Mouse (Mus musculus): ENCODE data around the gene Slc25a11.
A peak's percentile ranks its signal among the peaks of the same experiment; 100 is the strongest.

Gene Slc25a11

DNA sequence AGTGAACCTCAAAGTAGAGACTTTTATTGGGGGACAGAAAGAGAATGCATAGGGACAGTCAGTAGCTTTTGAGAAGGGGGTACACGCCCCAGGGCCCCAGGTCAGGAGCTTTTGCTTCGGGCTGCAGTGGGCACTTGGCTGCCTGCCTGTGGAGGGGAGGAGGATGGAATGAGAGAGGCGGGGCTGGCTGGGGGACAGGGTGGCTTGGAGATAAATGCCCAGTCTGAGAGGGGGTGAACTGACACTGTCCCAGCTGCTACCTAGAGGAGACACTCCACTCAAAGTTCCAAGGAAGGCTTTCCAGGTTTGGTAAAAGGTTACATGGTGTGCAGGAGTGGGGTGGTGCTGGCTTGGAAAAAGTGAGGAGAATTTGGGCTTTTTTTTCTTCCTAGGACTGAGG is 9.7 kb upstream of the Slc25a11 start, which contains the start of gene Eno3:
TSS of gene Eno3 (plus strand) at position 239 of the 400 bp plus-strand sequence.
- TF ChIP-seq GATA4 (IDR thresholded peaks at IDR 0.05; ENCODE audit: insufficient replicate concordance, low read length) = no peak

DNA sequence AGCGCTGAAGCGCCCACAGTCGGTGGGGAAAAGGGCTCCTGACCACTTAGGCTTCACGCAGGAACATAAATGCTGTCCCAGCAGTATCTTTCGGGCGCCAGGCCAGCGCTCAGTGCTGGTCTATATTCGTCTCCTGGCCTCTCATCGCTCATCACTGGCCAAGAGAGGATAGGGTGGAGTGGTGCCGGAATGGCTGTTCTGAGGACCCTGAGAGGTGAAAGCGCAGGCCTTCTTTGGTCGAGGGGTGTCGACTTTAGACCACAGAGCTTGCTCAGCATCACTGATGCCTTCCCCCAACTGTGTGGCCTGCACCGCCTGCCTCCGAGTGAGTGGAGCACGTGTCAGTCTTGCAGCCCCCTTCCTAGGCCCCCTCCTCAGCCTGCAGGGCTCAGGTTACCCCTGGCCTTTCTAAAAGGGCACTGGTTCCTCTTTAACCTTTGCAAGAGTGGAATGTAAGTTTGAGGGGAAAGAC is 9.2 kb upstream of the Slc25a11 start:
- no peak for TF ChIP-seq GATA4 (IDR thresholded peaks at IDR 0.05; ENCODE audit: insufficient replicate concordance, low read length)

DNA sequence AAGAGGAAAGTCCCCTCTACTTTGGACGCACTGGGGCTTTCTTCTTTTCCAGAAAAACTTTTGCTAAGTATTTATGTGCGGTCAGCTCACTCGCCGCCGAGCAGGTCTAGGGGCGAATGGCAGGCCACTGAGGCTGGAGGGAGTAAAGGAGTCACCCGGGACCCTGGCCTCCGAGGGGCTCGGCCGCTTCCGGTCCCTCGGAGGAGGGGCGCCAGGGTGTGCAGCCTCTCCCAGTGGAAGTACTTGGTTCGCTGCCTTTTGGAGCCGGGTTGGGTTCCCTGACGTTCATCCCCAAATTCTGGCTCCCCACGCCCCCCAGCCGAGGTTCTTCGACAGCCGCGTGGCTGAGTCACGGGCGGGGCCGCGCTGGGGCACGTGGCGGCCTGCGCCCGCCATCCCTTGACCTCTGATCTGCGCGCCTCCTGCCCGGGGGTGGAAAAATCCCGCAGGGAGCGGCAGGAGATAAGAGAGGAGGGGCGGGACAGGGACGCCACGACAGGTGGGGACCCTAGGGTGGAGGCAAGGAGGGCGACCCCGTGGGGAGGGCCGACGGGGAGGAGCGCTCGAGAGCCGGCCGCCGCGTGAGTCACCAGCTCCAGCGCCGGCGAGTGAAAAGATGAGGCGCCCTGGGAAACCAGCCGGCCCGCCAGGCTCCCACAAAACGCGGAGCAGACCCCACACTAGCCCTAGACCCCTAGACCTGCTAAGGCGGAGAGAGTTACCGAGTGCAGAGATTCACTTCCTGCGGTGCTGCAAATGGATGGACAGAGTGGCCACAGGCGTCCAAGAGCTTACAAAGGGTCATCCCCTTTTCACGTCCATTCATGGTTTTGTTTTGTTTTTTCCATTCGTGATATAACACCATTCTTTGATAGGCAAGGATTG is 8.5 kb upstream of the Slc25a11 start:
- peak; percentile 55; the same call in 1 of the 2 replicates for TF ChIP-seq GATA4 (IDR thresholded peaks at IDR 0.05; ENCODE audit: insufficient replicate concordance, low read length)

DNA sequence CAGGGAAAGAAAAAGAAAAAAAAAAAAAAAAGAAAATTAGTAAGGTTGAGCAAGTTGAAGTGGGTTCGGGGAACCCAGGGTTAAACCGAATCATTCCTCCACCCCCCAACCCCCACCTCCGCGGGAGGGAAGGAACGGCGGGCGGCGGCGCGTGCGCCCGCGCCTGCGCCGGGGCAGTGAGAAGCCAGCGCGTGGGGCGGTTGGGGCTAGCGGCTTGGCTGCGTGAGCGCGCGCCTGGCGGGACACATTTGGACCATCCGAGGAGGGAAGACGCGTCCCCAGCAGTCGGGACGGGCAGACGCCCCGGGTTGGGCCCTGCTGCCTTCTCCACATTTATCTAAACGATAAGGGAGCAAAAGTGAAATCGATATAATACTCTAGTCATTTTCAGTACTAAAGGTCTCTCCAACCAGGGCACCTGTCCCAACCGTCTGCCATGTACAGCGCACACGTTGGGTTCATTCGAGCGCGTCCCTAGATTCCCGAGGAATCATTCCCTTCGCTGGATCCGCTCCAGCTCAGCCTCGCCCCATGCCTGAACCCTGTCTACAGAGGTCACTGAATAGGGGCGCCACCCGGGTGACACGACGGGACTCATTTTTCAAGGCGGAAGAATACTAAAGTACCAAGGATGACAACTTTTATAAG is 7.8 kb upstream of the Slc25a11 start:
- peak; percentile 38; the same call in 1 of the 2 replicates for TF ChIP-seq GATA4 (IDR thresholded peaks at IDR 0.05; ENCODE audit: insufficient replicate concordance, low read length)

DNA sequence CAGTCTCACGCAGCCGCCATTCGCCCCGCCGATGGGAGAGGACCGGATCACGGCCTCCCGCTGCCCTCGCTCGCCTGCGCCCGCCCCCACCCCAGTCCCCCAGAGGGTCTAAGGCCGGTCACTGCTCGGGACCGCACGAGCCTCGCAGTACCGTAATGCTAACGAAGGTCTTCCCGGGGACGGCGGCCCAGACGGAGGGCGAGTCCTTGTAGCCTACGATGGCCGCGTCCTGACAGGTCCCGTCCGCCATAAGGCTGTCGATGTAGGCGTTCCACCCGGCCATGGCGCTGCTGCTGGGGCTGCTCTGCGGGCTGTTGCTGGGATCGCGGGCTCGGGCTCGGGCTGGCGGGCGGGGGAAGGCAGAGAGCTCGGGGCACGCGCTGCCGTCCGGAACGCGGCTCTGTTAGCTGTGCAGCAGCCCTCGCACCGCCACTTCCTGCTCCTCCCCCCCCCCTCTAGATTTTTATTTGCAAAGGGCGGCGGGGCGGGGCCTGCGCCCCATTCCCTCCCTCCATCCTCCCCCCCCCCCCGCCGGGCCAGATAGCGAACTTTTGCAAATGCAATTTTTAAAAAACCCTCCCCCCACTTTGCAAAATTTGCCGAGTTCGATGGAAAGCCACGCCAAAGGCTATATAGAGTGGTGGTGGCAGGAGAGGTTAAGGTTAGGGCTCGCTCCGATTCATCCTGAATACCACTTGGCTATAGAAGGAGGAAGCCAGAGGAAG is 7.1 kb upstream of the Slc25a11 start, which contains the start of gene Pfn1:
TSS of gene Pfn1 (minus strand) at position 447 of the 725 bp plus-strand sequence.
- TF ChIP-seq GATA4 (IDR thresholded peaks at IDR 0.05; ENCODE audit: insufficient replicate concordance, low read length) = no peak

DNA sequence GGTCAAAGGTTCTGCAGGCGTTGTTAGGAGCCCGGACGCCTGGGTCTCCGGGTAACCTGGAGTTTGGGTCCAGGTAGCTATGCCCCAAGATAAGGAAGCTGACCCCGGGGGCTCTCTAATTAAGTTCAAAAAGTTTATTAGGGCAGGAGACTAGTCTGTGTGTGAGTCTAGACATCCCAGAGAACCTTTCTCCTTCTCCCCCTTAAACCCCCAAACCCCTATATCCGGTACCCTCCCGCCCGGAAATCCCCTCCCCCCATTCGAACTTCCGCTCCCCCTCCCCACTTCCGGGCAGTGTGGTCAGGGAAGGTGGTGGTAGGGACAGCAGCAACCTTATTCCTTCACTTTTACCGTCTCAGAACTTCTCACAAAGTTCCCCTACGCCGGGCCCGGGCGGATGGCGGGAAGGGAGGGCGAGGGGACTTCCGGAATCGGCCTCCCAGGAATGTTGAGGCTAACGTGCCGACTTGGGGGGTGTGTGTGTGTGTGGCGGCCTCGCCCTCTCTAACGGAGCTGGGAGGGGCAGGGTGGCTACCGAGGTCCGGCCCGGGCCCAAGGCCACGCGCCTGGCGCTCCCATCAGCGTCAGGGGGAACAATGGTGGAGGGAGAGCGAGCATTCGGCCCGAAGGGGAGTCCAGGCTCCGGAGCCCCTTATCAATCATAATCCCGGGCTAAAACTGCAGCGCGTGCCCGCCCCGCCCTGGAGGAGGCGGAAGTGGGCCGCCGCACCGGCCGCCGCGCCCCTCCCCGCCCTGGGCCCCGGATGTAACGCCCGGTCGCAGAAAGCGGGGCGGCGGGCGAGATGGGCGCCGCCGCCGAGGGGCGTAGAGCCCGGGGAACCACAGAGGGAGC is 6.3 kb upstream of the Slc25a11 start:
- TF ChIP-seq GATA4 (IDR thresholded peaks at IDR 0.05; ENCODE audit: insufficient replicate concordance, low read length) = peak; percentile 8; the same call in 1 of the 2 replicates

DNA sequence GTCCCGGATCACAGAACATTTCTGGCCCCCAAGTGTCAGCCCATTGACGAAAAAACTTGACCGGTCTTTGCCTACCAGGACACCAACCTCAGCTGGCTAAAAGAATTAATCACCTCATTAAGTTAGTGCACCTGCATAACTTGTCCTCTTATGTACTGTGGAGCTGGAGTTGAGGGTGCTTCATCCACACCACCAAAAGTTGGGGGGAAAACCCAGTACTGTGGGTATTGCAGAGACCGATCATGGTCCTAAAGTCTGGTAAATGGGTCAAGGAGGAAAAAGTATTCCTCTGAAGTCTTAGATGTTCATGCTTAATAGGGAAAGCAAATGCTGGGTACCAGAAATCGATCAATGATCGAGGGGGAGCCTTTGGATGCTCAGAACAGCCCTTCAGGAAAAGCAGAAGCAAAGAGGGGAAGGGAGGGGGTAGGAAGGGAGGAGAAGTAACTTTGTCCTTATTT is 5.6 kb upstream of the Slc25a11 start:
- no peak for TF ChIP-seq GATA4 (IDR thresholded peaks at IDR 0.05; ENCODE audit: insufficient replicate concordance, low read length)

DNA sequence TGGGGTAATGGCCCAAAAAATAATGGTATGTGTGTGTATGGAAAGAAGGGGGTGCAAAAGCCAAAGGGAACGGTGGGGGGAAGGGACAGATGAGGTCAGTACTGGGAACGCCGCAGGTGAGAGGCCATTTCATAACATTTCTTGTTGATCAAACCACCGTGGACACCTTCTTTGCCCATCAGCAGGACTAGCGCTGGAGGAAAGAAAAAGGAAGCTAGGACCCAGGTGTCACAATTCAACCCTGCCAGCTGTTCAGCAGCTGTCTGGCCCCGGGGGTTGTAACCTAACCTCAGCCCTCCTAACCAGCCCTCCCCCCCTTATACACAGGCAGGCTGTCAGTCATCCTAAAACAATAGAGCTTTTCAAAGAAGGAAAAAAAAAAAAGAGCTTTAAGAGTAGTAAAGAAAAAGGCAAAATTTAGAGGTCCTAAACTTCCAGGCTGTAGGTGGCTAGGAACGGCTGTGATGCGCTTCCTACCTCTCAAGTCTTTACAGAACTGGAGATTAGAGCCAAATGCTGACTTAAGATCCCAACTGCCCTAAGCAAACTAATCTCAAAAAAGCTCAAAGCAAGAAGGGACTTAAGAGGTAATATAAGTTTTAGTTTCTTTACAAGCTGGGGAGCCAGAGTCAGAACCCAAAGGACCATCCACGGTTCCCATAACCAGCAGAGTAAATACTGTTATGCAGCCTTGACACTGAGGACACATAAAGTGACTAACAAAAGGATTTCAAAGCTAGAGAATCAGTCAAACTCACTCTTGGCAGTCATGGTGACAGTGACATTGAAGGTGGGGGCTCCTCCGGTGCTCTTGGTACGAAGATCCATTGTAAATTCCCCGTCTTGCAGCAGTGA is 5.0 kb upstream of the Slc25a11 start:
- no peak for TF ChIP-seq GATA4 (IDR thresholded peaks at IDR 0.05; ENCODE audit: insufficient replicate concordance, low read length)

DNA sequence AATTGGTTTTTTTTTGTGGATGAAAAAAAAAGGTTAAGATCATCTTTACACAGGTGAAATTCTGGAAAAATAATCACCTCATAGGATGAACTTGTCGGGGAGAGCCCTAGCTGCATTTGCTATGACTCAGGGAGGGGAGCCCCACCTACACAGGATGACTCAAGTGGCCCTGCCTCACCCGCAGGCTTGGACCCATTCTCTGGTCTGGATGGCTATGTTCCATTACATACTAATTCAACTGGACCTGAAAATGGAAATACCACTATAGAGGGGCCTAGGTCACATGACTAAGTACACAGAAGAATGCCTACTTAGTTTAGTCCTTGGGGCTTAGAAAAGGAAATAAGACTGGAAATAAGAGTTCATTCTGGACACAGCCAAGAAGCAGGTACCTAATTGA is 4.1 kb upstream of the Slc25a11 start:
- no peak for TF ChIP-seq GATA4 (IDR thresholded peaks at IDR 0.05; ENCODE audit: insufficient replicate concordance, low read length)

DNA sequence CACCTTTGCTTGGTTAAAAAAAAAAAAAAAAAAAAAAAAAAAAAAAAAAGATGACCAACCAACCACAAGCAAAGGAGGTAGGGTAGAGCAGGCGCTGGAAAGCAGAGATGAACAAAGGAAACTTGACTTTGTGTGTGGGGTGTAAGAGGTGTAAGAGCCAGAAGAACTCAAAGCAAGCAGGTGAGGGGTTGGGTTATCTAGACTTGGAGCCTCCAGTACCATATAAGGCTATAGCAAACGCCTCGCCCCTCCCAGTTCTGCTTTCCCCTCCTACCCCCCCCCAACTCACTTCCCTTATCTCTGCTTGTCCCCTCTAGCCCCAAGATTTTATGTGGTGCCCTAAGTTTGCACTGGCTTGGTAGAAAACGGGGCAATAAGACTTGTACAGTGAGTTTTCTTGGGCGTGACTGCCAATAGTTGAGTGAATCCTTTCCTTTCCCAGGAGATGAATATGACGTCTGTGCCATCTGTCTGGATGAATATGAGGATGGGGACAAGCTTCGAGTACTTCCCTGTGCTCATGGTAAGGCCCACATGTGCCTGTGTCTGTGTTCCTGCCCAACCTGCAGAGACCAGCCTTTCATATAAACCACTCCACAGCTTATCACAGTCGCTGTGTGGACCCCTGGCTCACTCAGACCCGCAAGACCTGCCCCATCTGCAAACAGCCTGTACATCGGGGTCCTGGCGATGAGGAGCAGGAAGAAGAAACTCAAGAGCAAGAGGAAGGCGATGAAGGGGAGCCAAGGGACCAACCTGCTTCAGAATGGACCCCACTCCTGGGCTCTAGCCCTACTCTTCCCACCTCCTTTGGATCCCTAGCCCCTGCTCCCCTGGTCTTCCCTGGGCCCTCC is 3.3 kb upstream of the Slc25a11 start:
- no peak for TF ChIP-seq GATA4 (IDR thresholded peaks at IDR 0.05; ENCODE audit: insufficient replicate concordance, low read length)

DNA sequence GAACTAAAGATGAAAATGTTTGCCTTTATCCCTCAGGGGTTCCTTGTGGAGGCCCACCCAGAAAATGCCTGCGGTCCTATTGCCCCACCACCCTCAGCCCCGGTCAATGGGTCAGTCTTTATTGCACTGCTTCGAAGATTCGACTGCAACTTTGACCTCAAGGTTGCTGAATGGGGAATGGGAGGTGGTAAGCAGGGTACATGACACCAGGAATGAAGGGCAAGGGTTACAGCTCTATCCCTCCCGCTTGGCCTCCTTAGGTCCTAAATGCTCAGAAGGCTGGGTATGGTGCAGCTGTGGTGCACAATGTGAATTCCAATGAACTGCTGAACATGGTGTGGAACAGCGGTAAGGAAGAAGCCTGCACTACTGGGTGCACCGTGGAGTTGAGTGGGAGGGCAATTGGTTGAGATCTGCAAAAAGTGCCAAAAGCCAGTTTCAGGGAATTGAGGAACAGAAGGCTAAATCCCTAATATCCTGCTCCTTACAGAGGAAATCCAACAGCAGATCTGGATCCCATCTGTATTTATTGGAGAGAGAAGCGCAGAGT is 2.0 kb upstream of the Slc25a11 start:
- TF ChIP-seq GATA4 (IDR thresholded peaks at IDR 0.05; ENCODE audit: insufficient replicate concordance, low read length) = no peak

DNA sequence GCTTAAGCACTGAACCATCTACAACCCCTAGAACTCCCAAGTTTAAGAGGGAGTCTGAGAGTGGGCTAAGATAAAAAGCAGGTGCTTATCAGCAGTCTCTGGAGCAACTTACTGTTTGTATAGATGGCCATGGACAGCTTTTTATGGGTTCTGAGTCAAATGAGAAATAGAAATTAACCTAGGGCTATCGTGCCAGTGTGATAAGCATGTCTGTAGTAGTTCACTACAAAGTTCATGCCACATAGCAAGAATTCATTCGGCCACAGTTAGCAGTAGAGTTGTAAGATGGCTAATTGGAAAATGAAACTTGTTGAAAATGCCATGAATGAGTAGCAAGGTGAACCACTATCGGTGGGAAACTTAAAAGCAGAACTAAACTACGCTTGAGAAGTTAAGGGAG is 1.2 kb upstream of the Slc25a11 start:
- TF ChIP-seq GATA4 (IDR thresholded peaks at IDR 0.05; ENCODE audit: insufficient replicate concordance, low read length) = no peak
